ENCODE assay signal across 15 mouse cellular contexts in genomic region chr7:49494654-49495053, GRCm38 (mm10).
DNase-seq lines count a peak whose midpoint lies in the region; ATAC-seq and TF ChIP-seq lines count a peak whose summit lies in the region.
"Had no signal": no experiment of that assay in that cellular context is flagged by ENCODE, and none has a peak within 500 bp of the region (broad histone marks: within the 10 kb centered on the region; RNA-seq: fewer than 3 reads in every experiment).

No protein-coding gene starts in this region.

- H3K27me3 ChIP-seq in forebrain, embryonic 14.5 days (replicated peaks; ENCODE audit: control insufficient read depth, insufficient read depth, low read length), result no peaks in the 10 kb centered on the region
- H3K27me3 ChIP-seq: heart, embryonic 15.5 days had no signal

- DNase-seq in layer of hippocampus, adult 2 months (ENCODE audit: low spot score in 2 of 2), result peak; percentile 32 to 55
- no peak for DNase-seq in layer of hippocampus, postnatal 36 days
- peak; percentile 63 for DNase-seq in forebrain, embryonic 14.5 days (ENCODE audit: low spot score)
- peak; percentile 66 to 79 for DNase-seq in right cerebral cortex, postnatal 10 days (ENCODE audit: low spot score in 2 of 2)
- no peak for DNase-seq in adrenal gland, adult 18-20 months (ENCODE audit: low spot score in 2 of 2)
- DNase-seq in cerebellum, adult 11 months, result no peak
- DNase-seq: adrenal gland, postnatal 25 days; cerebellum, postnatal 36 days; kidney, postnatal 10 days; lung, embryonic 14.5 days had no signal

- H3K27ac ChIP-seq in layer of hippocampus, adult 2 months, result peak overlapping the region; percentile 84; the same call in 1 of the 2 replicates
- peak overlapping the region; percentile 88; the same call in 1 of the 2 replicates for H3K27ac ChIP-seq in forebrain, embryonic 14.5 days (ENCODE audit: low read depth, low read length)
- H3K27ac ChIP-seq: macrophage had no signal

- H3K9ac ChIP-seq in forebrain, embryonic 14.5 days (ENCODE audit: low read length), result no peak overlapping the region
- H3K9ac ChIP-seq: heart, embryonic 15.5 days; lung, embryonic 14.5 days; midbrain, embryonic 12.5 days had no signal

- peaks cover 34% of the 10 kb centered on the region for H3K4me1 ChIP-seq in forebrain, embryonic 14.5 days (ENCODE audit: control insufficient read depth, insufficient read depth, low read length)

- TF ChIP-seq CTCF in layer of hippocampus, adult 2 months (conservative IDR thresholded peaks at IDR 0.05), result no peak

- no peak overlapping the region for H3K4me3 ChIP-seq in layer of hippocampus, adult 2 months
- no peak overlapping the region for H3K4me3 ChIP-seq in forebrain, embryonic 14.5 days (ENCODE audit: low read depth, low read length)
- H3K4me3 ChIP-seq: heart, embryonic 15.5 days; hindbrain, embryonic 10.5 days; midbrain, embryonic 12.5 days had no signal

- 70% methylated on average over 6 of the region's 6 CpGs for WGBS in forebrain, embryonic 14.5 days

- H3K9me3 ChIP-seq in forebrain, embryonic 14.5 days (replicated peaks; ENCODE audit: control insufficient read depth, low read length), result no peaks in the 10 kb centered on the region
- H3K9me3 ChIP-seq: heart, embryonic 15.5 days; hindbrain, embryonic 10.5 days; midbrain, embryonic 12.5 days had no signal

- H3K4me2 ChIP-seq in forebrain, embryonic 14.5 days (ENCODE audit: low read length), result no peak overlapping the region
- H3K4me2 ChIP-seq: heart, embryonic 15.5 days; lung, embryonic 14.5 days; midbrain, embryonic 12.5 days had no signal

- no peaks in the 10 kb centered on the region for H3K36me3 ChIP-seq in forebrain, embryonic 14.5 days (ENCODE audit: control insufficient read depth, insufficient read depth, low read length)
- H3K36me3 ChIP-seq: midbrain, embryonic 12.5 days had no signal

- ATAC-seq in activated CD4-positive, CD25-positive, alpha-beta regulatory T cell, adult 4 months, result peak; percentile 40
- ATAC-seq in forebrain, embryonic 14.5 days, result peak; percentile 52; the same call in 1 of the 2 replicates

Comparison
In these comparisons a context has a peak if more than half of its experiments do, and no peak if none do; other contexts are left out.
1. DNase-seq: peak in layer of hippocampus, adult 2 months (2 of 2), forebrain, embryonic 14.5 days (single experiment) and right cerebral cortex, postnatal 10 days (2 of 2); none in layer of hippocampus, postnatal 36 days (0 of 2), adrenal gland, adult 18-20 months (0 of 2) and cerebellum, adult 11 months (single experiment).